Mouse (Mus musculus) E14TG2a.4 (cell line): Measurements from ENCODE around the gene Edn1.

ENCODE experiments used
- CTCF ChIP-seq: conservative IDR thresholded peaks from 2 replicates; pipeline ENCODE4 v1.5.1; 2014; ENCODE audit warnings: low read length
- NANOG ChIP-seq: IDR thresholded peaks from 2 replicates; pipeline ENCODE4 v1.6.1; 2014; ENCODE audit warnings: borderline replicate concordance, low read length, mixed read lengths
- POU5F1 ChIP-seq: IDR thresholded peaks from 2 replicates; pipeline ENCODE4 v1.6.1; 2014; ENCODE audit warnings: low read length, borderline replicate concordance

DNA sequence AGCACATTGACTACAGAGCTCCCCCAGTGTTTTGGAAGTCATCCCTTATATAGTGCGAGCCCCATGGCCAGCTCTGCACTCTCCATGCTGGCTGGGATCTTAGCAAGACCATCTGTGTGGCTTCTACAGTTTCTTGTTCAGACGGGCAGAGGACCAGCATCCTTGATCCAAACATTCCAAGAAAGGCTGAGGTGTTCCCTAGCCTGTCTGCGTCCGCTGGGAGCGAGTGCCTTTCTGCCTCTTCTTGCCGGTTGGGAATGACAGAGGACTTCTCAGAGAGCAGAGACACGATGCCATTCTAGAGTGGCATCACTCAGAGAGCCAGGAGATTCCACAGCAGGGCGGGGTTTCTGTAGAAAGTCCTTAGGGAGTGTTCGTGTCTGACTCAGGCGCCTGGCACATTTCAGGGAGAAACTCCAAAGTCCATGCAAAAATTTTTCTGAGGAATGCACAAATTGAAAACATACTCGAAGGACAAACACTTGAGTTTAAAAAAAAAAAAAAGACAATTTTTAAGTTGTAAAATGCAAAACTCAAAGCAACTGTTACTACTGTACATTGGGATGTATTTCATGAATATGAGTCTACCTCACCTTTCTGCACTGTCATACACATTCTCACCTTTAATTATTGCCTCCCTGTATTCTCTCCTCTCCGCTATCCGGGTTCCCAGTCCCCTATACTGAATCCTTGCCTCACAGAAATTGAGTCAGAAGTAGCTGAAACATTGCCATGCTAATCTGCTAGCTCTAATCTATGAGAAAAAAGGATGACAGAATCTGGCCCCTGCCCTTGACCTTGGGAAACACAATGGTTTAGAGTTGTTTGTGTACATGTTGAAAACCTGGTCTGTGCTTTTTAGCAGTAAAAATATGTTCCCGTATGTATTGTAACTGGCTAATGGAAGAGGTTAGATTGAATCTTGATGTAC is 5.9 kb downstream of the Edn1 start:
- TF ChIP-seq POU5F1 (no peak), NANOG (no peak), CTCF (no peak)
